Mouse (Mus musculus) CH12.LX (cell line): ENCODE measurements around the gene Gsap. TPM values are rescaled to one million over a fixed set of nuclear protein-coding genes. Genes with fewer than 3 reads are reported as not detected.

Experiments used
- DNase-seq: peaks from one replicate; pipeline ENCODE4 v3.0.0-alpha.2; 2013; ENCODE audit errors: extremely low read depth
- H3K27ac ChIP-seq: 2 replicates; pipeline ENCODE4 v1.5.1; 2012; ENCODE audit warnings: low read depth, mild to moderate bottlenecking, control low read depth, moderate library complexity; ENCODE audit not compliant: insufficient read depth
- H3K27me3 ChIP-seq: replicated peaks from 2 replicates; pipeline ENCODE3; 2012; ENCODE audit warnings: inconsistent platforms
- H3K36me3 ChIP-seq, 2 experiments: replicated peaks in 1 of 2; 2 replicates each; pipeline versions ENCODE3 to v1.6.1; 2012; ENCODE audit warnings: inconsistent platforms in 1 of 2, low read length in 1 of 2, mild to moderate bottlenecking in 1 of 2, mixed read lengths in 1 of 2, moderate library complexity in 1 of 2; ENCODE audit not compliant: control insufficient read depth in 1 of 2, insufficient read depth in 1 of 2
- H3K4me1 ChIP-seq, 2 experiments: 2 replicates each; pipeline ENCODE4 v1.6.1; 2012; ENCODE audit warnings: inconsistent platforms in 1 of 2, moderate library complexity in 1 of 2; ENCODE audit not compliant: insufficient read depth in 2 of 2, control insufficient read depth in 1 of 2
- H3K4me2 ChIP-seq: 2 replicates; pipeline ENCODE4 v1.6.1; 2012; ENCODE audit warnings: low read depth, mild to moderate bottlenecking, control low read depth; ENCODE audit not compliant: poor library complexity, insufficient read depth, severe bottlenecking
- H3K4me3 ChIP-seq, 3 experiments: fragments of 150-350 bp in 1 of 3; sonication (generic) in 1 of 3; replicated peaks in 1 of 3; 2 replicates each; pipeline versions ENCODE3 to v1.5.1; 2011 to 2012; ENCODE audit warnings: low read depth in 2 of 3, low read length in 2 of 3, mild to moderate bottlenecking in 2 of 3, moderate library complexity in 2 of 3, control low read depth in 1 of 3, improper control_type of control experiment in 1 of 3, inconsistent platforms in 1 of 3, mixed read lengths in 1 of 3; ENCODE audit not compliant: poor library complexity in 1 of 3
- H3K79me2 ChIP-seq: replicated peaks from 2 replicates; pipeline ENCODE4 v1.6.1; 2012; ENCODE audit warnings: mild to moderate bottlenecking, moderate library complexity; ENCODE audit not compliant: control insufficient read depth, poor library complexity, insufficient read depth, severe bottlenecking; ENCODE audit errors: extremely low read depth
- H3K9ac ChIP-seq: 2 replicates; pipeline ENCODE4 v1.6.1; 2012; ENCODE audit warnings: low read depth, mild to moderate bottlenecking, control low read depth, moderate library complexity; ENCODE audit not compliant: insufficient read depth
- H3K9me3 ChIP-seq: replicated peaks from 2 replicates; pipeline ENCODE3; 2012; ENCODE audit warnings: low read length, inconsistent platforms, mixed read lengths
- CHD1 ChIP-seq: IDR thresholded peaks from 2 replicates; pipeline ENCODE4 v1.6.1; 2012; ENCODE audit warnings: low read depth, low read length, improper control_type of control experiment, inconsistent platforms
- CTCF ChIP-seq, 2 experiments: IDR thresholded peaks in 1 of 2; conservative IDR thresholded peaks in 1 of 2; 2 replicates each; pipeline ENCODE4 v1.5.1; 2011 to 2012; ENCODE audit warnings: low read depth in 2 of 2, low read length in 2 of 2, improper control_type of control experiment in 1 of 2, inconsistent platforms in 1 of 2, mild to moderate bottlenecking in 1 of 2, moderate library complexity in 1 of 2
- E2F4 ChIP-seq: IDR thresholded peaks from 2 replicates; pipeline ENCODE4 v1.6.1; 2011; ENCODE audit warnings: low read depth, low read length, improper control_type of control experiment; ENCODE audit not compliant: insufficient replicate concordance
- ELF1 ChIP-seq: IDR thresholded peaks from 2 replicates; pipeline ENCODE4 v1.6.1; 2014; ENCODE audit warnings: low read depth, mild to moderate bottlenecking, inconsistent platforms, low read length, improper control_type of control experiment
- EP300 ChIP-seq: IDR thresholded peaks from 2 replicates; pipeline ENCODE4 v1.6.1; 2011; ENCODE audit warnings: low read length, improper control_type of control experiment
- GABPA ChIP-seq: IDR thresholded peaks from 2 replicates; pipeline ENCODE4 v1.6.1; 2012; ENCODE audit warnings: low read depth, low read length, improper control_type of control experiment, inconsistent platforms; ENCODE audit not compliant: insufficient replicate concordance
- IRF4 ChIP-seq: IDR thresholded peaks from 2 replicates; pipeline ENCODE4 v1.6.1; 2014; ENCODE audit warnings: low read depth, mild to moderate bottlenecking, inconsistent platforms, low read length, improper control_type of control experiment
- JUN ChIP-seq: IDR thresholded peaks from 2 replicates; pipeline ENCODE4 v1.6.1; 2011; ENCODE audit warnings: low read depth, mild to moderate bottlenecking, low read length, improper control_type of control experiment, moderate library complexity; ENCODE audit not compliant: insufficient read depth
- KAT2A ChIP-seq: IDR thresholded peaks from 2 replicates; pipeline ENCODE4 v1.6.1; 2012; ENCODE audit warnings: low read length, improper control_type of control experiment, inconsistent platforms; ENCODE audit not compliant: insufficient replicate concordance
- MAX ChIP-seq: IDR thresholded peaks from 2 replicates; pipeline ENCODE4 v1.6.1; 2011; ENCODE audit warnings: low read length, improper control_type of control experiment
- MAZ ChIP-seq: IDR thresholded peaks from 2 replicates; pipeline ENCODE4 v1.6.1; 2012; ENCODE audit warnings: low read depth, mild to moderate bottlenecking, inconsistent platforms, low read length, improper control_type of control experiment, moderate library complexity
- MEF2A ChIP-seq: IDR thresholded peaks from 2 replicates; pipeline ENCODE4 v1.6.1; 2014; ENCODE audit warnings: low read depth, mild to moderate bottlenecking, inconsistent platforms, low read length, improper control_type of control experiment, borderline replicate concordance
- MXI1 ChIP-seq: IDR thresholded peaks from 2 replicates; pipeline ENCODE4 v1.6.1; 2011; ENCODE audit warnings: mild to moderate bottlenecking, low read depth, low read length, improper control_type of control experiment
- MYC ChIP-seq: IDR thresholded peaks from 2 replicates; pipeline ENCODE4 v1.6.1; 2011; ENCODE audit warnings: low read depth, mild to moderate bottlenecking, improper control_type of control experiment, low read length
- NRF1 ChIP-seq: IDR thresholded peaks from 2 replicates; pipeline ENCODE4 v1.6.1; 2014; ENCODE audit warnings: low read depth, mild to moderate bottlenecking, inconsistent platforms, low read length, improper control_type of control experiment, moderate library complexity
- PAX5 ChIP-seq: IDR thresholded peaks from 2 replicates; pipeline ENCODE4 v1.6.1; 2012; ENCODE audit warnings: low read length, inconsistent platforms, mixed read lengths
- POLR2A ChIP-seq: IDR thresholded peaks from 2 replicates; pipeline ENCODE4 v1.6.1; 2011; ENCODE audit warnings: low read depth, mild to moderate bottlenecking, improper control_type of control experiment, low read length
- RAD21 ChIP-seq: IDR thresholded peaks from 2 replicates; pipeline ENCODE4 v1.6.1; 2011; ENCODE audit warnings: low read depth, mild to moderate bottlenecking, low read length, improper control_type of control experiment, moderate library complexity
- RCOR1 ChIP-seq: conservative IDR thresholded peaks from 2 replicates; pipeline ENCODE4 v1.6.1; 2012; ENCODE audit warnings: low read depth, mild to moderate bottlenecking, inconsistent platforms, low read length, improper control_type of control experiment
- SIN3A ChIP-seq: IDR thresholded peaks from 2 replicates; pipeline ENCODE4 v1.6.1; 2012; ENCODE audit warnings: low read length, improper control_type of control experiment, inconsistent platforms
- TBP ChIP-seq: conservative IDR thresholded peaks from 2 replicates; pipeline ENCODE4 v1.6.1; 2011; ENCODE audit warnings: low read depth, low read length, improper control_type of control experiment
- TCF12 ChIP-seq: IDR thresholded peaks from 2 replicates; pipeline ENCODE4 v1.6.1; 2014; ENCODE audit warnings: low read depth, mild to moderate bottlenecking, inconsistent platforms, low read length, improper control_type of control experiment
- UBTF ChIP-seq: IDR thresholded peaks from 2 replicates; pipeline ENCODE4 v1.6.1; 2012; ENCODE audit warnings: low read depth, mild to moderate bottlenecking, inconsistent platforms, low read length, improper control_type of control experiment, moderate library complexity
- USF2 ChIP-seq: conservative IDR thresholded peaks from 2 replicates; pipeline ENCODE4 v1.6.1; 2011; ENCODE audit warnings: low read depth, low read length, improper control_type of control experiment
- ZKSCAN1 ChIP-seq: IDR thresholded peaks from 2 replicates; pipeline ENCODE4 v1.6.1; 2012; ENCODE audit warnings: low read depth, inconsistent platforms, low read length, improper control_type of control experiment, borderline replicate concordance
- ZMIZ1 ChIP-seq: IDR thresholded peaks from 2 replicates; pipeline ENCODE4 v1.6.1; 2012; ENCODE audit warnings: low read depth, mild to moderate bottlenecking, inconsistent platforms, low read length, improper control_type of control experiment
- ZNF384 ChIP-seq: IDR thresholded peaks from 2 replicates; pipeline ENCODE4 v1.6.1; 2012; ENCODE audit warnings: low read depth, low read length, improper control_type of control experiment, inconsistent platforms
- dilution Hi-C: fragments of 300-500 bp; cut with MboI; formaldehyde crosslinking; loops from 2 replicates; pipeline ENCODE4 v1.14.3; 2020; ENCODE audit warnings: low sequenced_read_pairs; ENCODE audit not compliant: extremely low pct_unique_long_range_greater_than_20kb, extremely low pct_ligation_motif_present
- in situ Hi-C: fragments of 300-500 bp; cut with MboI; formaldehyde crosslinking; loops from 3 replicates; pipeline ENCODE4 v1.14.3; 2019; ENCODE audit warnings: low sequenced_read_pairs, low pct_ligation_motif_present, low pct_unique_long_range_greater_than_20kb, mixed read lengths
- polyA plus RNA-seq: library from polyadenylated mRNA; unstranded; fragments of >175 nt; gene quantifications from 2 replicates; pipeline ENCODE4 v1.2.1, GENCODE M21; 2012; ENCODE audit warnings: low read depth; ENCODE audit not compliant: insufficient read length
- total RNA-seq, 2 experiments: library from RNA; depleted of rRNA; stranded (reverse); fragments of 300-350 nt in 1 of 2; fragments of >200 nt in 1 of 2; gene quantifications; 2 replicates each; pipeline ENCODE4 v1.2.3; 2012 to 2014

The Gsap gene
- total and polyA plus RNA-seq, 3 experiments = 1.7 to 3.8 (median 2.2) TPM

DNA sequence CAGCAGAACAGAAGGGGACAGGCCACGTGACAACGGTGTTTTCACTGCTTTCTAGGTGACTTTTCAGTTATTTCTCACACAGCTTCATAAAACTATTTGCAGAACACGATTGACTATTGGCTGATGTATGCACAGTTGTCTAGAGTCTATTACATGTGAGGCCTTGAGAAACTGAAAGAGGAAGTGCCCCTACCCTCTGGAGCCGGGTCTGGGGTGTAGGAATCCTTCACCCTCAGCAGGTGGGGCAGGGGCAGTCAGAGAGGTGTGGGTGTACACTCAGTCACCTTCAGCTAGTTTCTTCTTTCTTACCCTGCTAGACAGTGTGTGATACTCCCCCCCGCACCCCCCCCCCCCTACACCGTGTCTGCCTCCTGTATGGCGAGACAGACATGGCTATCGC lies 109.6 kb downstream of the Gsap start (continued):
- TF ChIP-seq IRF4 = peak; percentile 48; the same call in 1 of the 2 replicates
- no peak for TF ChIP-seq CTCF (conservative IDR thresholded peaks at IDR 0.05 in 1 of 2, IDR thresholded peaks at IDR 0.05 in 1 of 2; ENCODE audit: low read depth in 2 of 2, low read length in 2 of 2)
- peak; percentile 49; the same call in 1 of the 2 replicates for TF ChIP-seq MAZ
- no peak for TF ChIP-seq JUN
- TF ChIP-seq POLR2A = no peak
- no peak for TF ChIP-seq USF2
- no peak for TF ChIP-seq RAD21
- TF ChIP-seq KAT2A = no peak
- no peak for TF ChIP-seq E2F4
- no peak for TF ChIP-seq PAX5
- TF ChIP-seq SIN3A = no peak
- TF ChIP-seq MAX = 0 out of 2 replicates have a peak, but pooled peaks have one; percentile 39
- no peak for TF ChIP-seq MXI1
- no peak for TF ChIP-seq ZMIZ1
- no peak for TF ChIP-seq NRF1

DNA sequence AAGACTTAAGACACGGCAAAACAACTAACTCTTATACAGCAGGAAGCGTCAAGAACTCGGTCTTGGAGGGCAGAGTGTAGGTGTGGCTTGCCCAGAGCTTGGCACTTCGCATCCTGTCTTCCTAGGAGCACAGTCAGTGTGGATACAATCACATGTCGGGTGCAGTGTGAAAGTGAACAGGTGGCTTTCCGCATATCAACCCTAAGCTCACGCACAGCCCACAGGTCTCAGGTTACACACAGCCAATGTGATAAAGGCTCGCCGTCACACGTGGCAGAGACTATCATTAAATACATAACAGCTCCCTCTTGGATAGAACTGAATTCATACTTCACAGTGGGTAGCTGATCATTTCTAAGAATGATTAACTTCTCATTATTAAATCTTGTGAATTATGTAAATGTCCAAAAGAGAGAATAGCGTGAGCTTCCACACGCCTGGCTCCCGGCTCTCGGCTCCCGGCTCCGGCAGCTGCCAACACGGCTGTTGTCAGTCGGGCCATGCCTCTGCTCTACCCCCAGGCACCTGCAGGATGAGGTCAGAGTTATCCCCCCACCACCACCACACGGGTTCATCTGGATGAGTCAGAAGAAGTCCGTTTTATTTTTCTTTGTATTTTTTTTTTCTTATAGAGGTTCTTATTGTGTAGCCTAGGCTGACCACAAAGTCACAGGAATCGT lies 113.2 kb downstream of the Gsap start:
- Histone ChIP-seq H3K4me3 (no peak overlapping the region), H3K4me1 (peaks cover 2 to 17% of the 10 kb centered on the region in 2 experiments; a peak in 3 of 4 replicates), H3K79me2 (no peaks in the 10 kb centered on the region)
- in situ Hi-C loops = no loop called here
- DNase-seq = no peak
- no peak for TF ChIP-seq UBTF
- no peak for TF ChIP-seq TBP
- no peak for TF ChIP-seq MEF2A
- TF ChIP-seq SIN3A = no peak
- no peak for TF ChIP-seq USF2
- no peak for TF ChIP-seq RCOR1
- TF ChIP-seq ZKSCAN1 = no peak
- TF ChIP-seq GABPA = no peak
- no peak for TF ChIP-seq MYC
- TF ChIP-seq ZNF384 = no peak
- no peak for TF ChIP-seq PAX5
- TF ChIP-seq ELF1 = no peak
- TF ChIP-seq CHD1 = no peak
- TF ChIP-seq TCF12 = no peak
- TF ChIP-seq POLR2A = no peak
- no peak for TF ChIP-seq MXI1
- no peak for TF ChIP-seq EP300
- TF ChIP-seq, all 38 proteins: peak for 0
- dilution Hi-C loops = no loop called here
- Histone ChIP-seq H3K27me3 (no peaks in the 10 kb centered on the region), H3K9ac (no peak overlapping the region), H3K4me2 (no peak overlapping the region), H3K36me3 (peaks cover 0 to 4% of the 10 kb centered on the region in 2 experiments), H3K9me3 (peaks cover 7% of the 10 kb centered on the region), H3K27ac (no peak overlapping the region)
